Mouse (Mus musculus): ENCODE measurements at regions not wholly inside any gene's neighbourhood (a gene's known extent, or its start where the extent isn't known, plus 50 kb on each side); places are given as distances from the start of the nearest gene placed in this dataset.

- TF ChIP-seq CTCF (IDR thresholded peaks at IDR 0.05; ENCODE audit: low read depth) (peak; percentile 84), EP300 (IDR thresholded peaks at IDR 0.05; ENCODE audit: low read depth) (no peak)
These were observed 252.7 kb downstream of the Rergl start for GRCm38 (mm10) chr6:139248920-139249547.
